Mouse (Mus musculus): ENCODE measurements at regions not wholly inside any gene's neighbourhood (a gene's known extent, or its start where the extent isn't known, plus 50 kb on each side); places are given as distances from the start of the nearest gene placed in this dataset.

DNA sequence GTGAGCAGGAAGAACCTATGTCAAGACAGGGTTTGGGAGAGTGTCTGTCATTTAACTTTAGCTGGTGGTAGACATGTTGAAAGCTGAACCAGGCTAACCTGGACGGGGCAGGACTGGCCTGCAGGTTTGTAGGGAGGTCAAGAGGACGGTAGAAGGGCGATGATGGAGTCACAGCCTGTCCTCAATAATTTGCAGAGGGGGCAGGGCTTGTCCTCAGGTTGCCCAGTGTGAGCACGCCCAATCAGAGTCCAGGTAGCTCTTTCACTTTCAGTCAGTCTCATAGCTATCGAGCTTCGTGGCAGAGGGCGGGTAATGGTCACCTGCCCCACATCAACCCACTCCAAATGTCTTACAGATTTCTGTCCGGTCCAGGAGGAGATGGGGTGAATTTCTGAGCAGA, 85.5 kb upstream of the 1600014C23Rik start:
- DNase-seq, result no peak

DNA sequence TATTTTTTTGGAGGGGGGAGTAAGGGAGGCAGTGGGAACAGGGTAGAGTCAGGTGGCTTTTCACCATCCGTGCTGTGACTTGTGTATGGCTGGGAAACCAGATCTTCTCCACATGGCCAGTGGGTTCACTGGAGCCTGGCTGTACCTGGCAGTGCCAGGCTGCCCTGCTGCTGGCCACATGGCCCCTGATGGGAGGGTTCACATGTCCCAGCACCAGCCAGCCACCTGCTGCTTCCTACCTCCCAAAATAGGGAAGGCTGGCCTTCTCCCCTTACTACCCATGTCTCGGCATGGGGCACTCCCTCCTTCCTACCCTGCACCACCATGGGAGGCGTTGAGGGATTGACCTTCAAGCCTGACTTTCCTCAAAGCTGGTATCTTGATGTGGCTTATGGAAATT, 82.9 kb upstream of the 1600014C23Rik start:
- DNase-seq, result no peak

DNA sequence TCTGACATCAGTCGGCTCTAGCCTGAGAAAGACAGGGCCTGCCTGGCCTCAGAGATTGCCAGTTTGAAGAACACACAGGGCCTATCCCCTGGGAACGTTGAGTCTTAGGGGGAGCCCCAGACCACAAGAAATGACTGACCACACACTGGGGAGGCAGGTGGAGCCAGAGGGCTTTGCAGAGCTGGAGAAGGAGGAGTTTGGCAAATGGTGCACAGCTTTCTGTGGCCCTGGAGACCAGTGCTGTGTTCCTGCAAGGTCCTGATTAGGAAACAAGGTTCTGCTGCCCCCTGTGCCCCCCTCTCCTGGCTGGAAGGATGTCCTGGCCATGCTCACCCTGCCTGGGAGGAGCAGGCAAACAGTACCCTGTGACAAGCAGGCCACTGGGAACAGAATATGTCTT, 82.2 kb upstream of the 1600014C23Rik start:
- no peak for DNase-seq

DNA sequence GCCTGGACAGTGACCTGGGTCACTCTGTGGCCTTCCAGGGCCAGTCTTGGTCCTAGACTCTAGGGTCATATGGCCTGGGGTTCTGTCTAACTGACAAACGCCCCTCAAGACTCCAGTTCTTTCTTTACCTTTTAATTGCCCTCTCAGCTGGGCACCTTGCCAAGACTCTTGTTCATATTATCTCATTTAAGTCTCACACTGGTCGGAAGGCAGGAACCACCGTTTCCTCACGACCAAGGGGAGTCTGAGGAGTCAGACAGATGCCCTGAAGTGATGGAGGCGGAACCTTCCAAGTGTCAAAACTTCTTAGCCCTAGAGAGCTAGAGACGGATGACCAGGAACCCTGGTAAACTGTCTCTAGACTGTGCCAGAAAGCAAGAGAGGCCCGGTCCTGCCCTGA, 81.7 kb upstream of the 1600014C23Rik start:
- DNase-seq, result no peak

DNA sequence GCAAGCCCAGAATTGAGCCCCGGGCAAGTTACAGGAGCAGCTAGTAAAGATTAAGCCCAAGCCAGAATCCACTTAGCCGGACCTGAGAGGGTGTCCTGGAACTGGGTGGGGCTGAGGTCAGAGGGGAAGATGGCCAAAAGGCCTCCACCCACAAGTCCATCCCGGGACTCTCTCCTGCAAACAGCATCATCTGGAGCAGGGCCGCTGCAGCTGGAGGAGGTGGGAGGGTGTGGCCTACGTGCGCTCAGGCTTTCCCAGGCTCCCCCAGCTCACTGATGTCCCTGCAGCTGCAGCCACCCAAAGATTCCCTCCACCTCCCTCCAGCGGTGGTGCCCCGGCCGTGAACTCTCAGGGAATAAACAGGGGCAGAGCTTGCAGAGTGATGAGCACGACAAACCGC, 80.9 kb upstream of the 1600014C23Rik start:
- no peak for DNase-seq

DNA sequence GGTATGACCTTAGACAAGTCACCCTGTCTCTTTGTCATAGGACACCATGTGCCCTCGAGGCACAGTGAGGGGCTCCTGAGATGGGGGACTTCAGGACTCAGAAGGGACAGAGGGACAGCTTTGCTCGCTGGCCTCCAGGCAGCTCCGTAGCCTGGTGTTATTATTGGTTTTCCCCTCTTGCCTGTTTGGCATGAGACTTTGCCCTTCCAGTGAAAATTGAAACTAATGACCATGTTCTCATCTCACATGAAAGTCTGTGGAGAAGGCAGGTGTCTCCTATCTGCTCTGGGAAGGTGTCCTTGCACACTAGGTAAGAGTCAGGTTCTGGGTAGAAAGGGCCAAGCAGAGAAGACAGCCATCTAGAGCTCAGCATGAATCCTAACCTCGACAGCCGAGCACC, 80.3 kb upstream of the 1600014C23Rik start:
- DNase-seq, result no peak

DNA sequence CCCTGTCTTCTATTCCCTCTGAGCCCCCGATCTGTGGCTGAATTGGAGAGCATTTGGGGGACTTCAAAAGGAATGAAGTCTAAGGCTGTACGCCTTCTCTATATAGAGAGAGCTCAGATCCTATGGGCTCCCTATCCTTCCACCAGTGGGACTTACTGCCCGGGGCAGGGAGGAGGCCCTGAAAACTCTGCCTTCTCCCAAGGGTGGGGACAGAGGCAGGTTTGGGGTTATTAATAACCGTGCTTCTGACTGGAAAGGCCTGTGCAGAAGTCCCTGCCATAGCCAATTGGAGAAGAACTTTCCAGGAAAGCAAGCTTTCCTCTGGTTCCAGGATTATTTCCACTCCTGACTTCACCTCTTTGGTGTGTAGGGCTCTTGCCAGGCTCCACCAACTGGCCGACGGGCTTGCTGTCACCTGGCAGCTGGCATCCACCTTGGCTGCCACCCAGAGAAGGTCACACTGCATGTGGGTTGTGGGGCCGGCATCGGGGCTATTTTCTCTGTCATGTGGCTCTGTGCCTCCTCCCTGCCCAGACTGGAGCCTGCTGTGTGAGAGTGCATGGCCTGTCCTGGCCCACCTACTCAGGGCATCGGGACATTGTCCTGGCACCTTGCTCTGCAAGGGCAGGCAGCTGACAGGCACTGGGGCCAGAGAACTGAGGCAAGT, 78.8 kb upstream of the 1600014C23Rik start:
- DNase-seq, result peak; percentile 67 to 74

DNA sequence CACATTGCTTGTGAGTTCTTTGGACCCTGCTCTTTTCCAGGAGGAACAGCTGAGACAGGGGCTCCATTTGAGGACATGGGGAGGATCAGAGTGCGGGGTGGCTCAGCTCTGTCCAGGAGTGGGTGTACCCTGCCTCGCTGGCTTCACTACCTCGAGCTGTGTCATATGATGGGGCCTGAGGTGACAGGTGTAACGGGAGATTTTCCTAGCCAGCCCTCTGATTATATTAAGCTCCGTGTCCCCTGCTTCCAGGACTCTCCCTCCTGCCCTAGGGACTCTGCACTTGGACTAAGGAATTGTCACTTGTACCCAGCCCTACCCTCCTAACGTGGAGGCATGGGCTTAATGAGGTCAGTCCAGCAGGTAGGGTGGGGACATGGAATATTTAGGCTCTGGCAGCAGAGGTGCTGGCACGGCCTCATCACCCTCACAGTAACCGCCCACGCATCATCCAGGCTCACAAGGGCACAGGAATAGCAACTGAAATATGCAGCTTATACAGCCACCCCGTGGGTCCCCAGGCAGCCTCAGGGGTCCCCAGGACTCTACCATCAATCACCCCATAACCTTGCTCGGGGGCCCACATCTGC, 78.1 kb upstream of the 1600014C23Rik start:
- no peak for DNase-seq

DNA sequence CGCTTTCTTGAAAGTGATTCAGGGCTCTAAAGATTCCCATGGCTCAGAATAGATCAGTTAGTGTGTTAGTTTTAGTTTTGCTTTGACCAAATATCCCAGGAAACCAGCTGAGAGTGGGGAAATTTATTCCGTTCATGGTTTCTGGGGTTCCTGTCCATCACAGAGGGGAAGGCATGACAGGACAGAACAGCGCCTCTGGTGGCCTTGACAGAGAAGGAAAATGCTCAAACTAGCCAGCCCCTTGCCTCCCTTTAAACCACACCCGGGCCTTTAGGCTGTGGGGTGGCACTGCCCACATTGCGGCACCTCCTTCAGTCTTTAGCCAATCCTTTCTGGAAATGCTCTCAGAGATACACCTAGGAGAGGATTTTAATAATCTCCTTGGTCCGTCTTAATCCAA, 76.1 kb upstream of the 1600014C23Rik start:
- DNase-seq, result no peak

DNA sequence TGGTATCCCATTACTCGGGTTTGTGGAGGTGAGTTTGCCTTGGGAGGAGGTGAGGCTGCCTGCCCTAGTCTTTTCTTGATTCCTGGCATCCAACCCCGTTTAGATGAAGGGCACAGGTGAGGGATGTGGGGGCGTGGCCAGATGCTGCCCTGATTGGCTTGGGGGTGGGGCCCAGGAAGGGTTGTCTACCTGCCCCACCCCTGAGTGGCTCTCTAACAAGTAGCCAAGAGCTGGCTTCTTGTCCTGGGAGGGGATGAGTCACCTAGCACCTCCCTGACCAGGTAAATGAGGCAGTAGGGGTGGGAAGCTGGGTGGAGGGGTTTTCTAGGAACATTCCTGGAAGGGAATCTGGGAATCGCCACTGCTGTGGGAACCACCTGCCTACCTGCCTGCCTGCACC, 74.7 kb upstream of the 1600014C23Rik start:
- DNase-seq, result no peak

DNA sequence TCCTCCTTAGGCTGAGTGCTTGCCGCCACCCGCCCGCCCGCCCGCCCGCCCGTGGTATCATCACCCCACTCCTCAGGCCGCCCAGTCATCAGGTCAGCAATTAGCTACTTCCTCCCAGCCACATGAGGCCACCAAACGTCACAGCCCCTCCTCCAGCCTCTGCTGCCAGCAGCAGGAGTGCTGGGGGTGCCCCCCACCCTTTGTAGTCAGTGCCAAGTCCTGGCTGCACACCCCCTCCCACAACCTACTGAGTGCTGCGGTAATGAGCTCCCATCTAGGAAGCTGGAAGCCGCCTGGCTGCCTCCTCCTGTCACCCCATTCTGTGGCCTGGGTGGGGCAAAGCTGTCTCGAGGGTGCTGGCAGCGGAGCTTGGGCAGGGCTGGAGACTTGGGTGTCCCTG, 73.8 kb upstream of the 1600014C23Rik start:
- no peak for DNase-seq

DNA sequence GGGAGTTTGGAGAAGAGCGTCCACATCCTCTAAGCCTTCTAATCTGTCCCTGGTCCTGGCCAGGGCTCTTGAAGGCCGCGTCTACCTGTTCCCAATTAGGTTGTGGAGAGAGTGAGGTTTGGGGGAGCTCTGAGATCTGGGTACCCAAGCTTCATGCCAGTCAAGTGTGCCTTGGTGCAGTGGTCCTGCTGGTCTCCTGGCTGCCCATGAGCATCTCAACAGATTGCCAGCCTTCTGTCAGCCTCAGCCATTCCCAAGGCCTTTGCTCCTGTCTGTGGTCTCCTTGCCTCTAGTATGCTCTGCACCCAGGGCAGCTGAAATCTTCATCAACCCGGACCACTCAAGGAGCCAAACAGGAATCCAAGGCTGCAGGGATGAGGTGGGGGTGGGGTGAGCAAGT, 73.2 kb upstream of the 1600014C23Rik start:
- no peak for DNase-seq

DNA sequence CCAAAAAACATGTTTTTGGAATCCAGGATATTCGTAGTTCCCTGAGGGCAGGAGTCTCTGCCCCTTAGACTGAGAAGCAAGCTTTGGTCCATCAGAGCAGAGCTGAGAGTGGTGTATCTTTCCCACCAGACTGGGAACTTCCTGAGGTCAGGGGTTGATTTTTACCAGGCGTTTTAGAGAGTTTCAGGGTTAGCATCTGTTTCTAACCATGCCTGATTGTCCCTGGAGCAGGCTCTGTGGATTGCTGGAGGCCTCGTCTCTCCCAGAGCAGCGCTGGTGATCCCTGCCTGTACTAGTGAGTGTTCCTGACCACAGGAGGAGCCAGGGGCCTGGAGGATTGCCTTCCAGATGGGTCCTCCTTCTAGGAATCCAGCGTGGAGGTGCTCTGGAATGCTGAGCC, 72.8 kb upstream of the 1600014C23Rik start:
- DNase-seq, result no peak

DNA sequence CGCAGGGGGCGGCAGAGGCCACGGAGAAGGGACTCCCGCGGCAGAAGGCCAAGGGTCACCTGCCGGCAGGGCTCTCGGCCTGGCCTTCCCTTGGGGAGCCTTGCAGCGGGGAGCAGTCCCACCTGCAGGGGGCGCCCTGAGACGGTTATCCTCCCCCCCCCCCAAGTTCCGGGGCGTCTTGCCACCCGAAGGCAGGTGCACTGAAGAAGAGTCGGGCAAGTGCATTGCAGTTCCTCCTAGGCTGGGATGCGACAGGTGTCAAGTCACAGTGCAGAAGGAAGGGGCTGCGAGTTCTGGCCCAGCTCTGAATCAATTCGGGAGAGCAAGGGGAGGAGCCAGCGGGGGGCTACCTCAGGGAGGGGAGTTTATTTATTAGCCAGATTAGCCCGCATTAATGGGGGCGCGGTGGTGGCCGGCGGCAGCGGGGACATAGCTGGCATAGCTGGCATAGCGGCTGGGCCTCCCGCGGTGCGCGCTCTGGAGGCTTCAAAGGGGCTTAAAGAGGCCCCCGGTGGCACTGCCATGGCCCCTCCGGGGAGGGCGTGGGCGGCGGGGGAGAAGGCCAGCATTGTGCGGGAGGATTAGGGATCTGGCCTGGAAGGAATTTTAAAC, 71.9 kb upstream of the 1600014C23Rik start:
- DNase-seq, result peak in 1 of 2 experiments; percentile 32

DNA sequence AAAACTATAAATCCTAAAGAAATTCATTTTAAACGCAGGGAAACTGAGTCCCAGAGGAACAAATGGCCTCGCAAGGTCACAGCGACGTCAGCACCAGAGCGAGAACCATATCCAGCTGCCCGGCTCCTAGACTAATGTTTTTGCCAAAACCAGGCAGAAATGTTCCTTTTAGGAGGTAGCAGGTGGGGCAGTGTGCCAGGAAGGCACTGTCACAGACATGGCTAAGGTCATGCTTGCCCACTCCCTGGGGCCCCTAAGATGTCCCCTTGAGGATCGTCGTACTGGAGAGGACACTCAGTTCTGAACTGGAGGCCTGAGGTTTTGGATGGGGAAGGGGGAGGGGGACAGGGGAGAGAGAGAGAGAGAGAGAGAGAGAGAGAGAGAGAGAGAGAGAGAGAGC, 69.7 kb upstream of the 1600014C23Rik start:
- no peak for DNase-seq

DNA sequence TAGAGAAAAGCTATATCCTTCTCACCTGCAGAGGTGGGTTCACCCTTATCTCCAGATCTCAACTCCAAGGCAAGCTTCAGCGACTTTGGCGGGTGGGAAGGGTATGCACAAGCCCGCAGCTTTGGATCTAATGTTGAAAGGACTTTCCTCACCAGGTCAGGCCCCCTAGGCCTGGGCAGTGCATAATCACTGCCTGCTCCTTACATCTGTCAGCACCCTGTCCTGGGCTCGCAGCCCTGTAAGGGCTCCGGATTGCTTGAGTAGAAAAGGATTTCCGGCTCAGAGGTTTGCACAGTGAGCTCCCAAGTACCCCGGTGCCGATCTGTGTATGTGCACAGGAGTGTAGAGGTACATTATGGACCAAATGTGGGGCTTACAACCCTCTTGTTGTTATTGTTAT, 68.8 kb upstream of the 1600014C23Rik start:
- no peak for DNase-seq

DNA sequence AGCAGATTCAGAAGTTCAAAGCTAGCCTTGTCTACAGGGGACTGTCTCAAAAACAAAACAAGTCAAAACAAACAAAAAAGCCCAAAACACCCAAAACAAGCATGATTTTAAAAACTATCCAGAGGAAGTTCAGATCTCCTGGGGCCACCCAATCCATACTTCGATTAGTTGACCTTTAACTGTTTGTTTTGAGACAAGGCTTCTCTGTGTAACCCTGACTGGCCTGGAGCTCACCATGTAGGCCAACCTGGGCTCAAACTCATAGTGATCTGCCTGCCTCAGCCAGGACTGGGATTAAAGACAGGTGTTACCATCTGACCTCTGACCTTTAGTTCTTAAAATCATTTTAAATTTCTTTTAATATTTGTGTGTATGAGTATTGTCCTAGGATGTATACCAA, 66.1 kb upstream of the 1600014C23Rik start:
- no peak for DNase-seq

DNA sequence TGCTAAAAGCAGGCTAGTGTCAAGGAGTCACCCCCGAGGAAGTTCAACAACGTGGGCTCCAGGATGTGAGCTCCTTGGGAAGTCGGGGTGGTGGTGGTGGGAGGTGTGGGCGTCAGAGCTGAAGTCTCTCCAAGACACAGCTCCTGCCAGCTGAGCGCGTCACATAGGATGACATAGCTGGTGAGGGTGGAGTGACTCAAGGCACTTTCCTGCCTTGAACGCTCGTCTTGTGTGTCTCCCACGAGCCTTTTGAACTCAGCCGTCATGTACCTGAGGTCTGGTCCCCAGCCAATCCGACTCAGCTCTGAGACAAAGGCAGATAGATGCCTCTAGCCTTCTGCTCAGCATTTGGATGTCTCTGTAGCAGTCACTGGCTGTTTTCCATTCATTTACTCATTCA, 65.4 kb upstream of the 1600014C23Rik start:
- no peak for DNase-seq

DNA sequence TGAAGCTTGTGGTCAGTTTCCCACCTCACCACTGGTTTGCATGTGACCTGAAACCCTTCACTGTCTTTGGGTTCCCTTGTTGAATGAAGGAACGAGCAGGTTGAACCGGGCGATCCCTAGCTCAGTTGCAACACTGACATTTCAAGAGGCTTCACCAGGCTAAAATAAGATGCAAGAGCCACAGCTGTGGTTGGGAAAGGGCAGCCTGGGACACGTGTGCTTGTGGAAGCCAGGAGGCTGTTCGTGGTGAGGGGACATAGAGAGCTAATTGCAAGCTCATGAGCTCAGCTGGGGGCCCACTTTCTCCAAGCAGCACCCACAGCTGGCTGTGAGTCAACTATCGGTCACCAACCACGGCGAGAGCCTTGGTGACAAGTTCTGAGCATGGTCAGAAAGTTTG, 64.8 kb upstream of the 1600014C23Rik start:
- no peak for DNase-seq

DNA sequence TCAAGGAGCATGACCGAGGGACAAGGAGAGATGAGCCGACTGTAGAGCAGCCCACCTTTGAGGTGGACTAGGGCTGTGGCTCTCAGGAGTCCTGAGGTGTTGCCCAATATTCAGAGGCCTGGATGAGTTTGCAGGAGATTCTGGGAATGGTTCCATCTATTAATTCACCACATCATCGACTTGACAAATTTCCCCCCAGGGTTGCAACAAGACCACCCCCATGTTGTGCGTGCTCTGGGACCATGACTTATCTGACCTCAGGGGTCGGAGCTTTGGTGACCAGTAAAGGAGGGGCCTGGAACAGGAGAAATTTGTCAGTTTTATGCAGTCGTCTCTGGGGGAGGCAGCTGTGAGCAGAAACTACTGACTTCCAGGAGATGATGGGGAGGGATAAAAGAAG, 63.5 kb upstream of the 1600014C23Rik start:
- DNase-seq, result no peak

DNA sequence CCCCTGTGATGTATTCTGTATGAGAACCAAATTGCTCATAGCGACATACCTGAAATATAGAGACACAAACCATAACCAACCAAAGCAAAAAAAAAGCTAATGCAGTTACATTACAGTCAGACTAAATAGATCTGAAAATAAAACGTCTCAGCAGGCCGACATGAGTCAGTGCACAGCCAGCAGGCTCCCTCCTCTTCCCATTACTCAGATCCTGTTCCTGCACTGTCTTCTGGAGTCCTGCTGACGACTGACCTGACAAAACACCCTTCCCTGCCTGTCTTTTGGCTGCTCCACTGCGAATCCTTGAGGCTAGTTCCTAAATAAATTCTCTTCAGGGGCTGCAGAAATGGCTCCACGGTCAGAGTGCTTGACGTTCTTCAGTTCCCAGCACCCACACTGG, 61.3 kb upstream of the 1600014C23Rik start:
- no peak for DNase-seq

DNA sequence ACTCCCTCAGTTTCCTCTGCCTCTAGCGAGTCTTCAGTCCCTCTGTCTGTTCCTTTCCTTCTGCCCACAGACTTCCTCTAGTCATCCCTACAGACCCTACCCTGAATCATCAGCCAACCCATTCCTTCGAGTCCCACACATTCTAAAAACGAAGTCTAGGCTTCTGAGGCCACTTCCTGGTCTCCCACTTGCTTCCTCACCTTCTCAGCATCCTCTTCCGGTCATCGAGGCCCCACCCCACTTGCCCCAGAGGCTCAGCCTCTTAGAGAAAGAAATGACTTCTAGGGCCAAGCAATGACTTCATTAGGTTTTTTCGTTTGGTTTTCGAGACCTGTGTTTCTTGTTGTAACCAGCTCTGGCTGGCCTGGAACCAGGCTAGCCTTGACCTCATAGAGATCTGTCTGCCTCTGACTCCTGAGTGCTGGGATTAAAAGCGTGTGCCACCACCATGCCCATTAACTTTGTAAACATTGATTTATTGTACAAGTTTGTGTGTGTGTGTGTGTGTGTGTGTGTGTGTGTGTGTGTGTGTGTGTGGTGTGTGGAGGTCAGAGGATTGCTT, 57.4 kb upstream of the 1600014C23Rik start:
- DNase-seq, result no peak

DNA sequence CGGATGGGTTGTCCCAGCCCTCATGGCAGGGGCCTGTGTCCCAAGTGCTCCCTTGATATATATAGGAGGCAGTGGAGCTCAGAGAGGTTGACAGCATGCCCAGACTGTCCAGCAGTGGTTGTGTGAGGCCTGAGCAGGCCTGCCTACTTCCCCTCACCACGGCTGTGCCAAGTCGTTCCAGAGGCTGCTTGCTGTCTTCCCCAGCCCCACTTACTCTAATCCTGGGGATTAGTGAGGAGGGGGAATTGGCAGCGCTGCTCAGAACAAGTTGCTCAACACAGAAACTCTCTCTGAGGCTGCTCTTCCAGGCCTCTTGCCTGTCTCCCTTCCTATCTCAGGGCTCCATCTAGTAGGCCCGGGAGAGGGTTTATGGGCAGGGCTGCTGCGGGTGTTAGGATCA, 56.1 kb upstream of the 1600014C23Rik start:
- DNase-seq, result no peak

DNA sequence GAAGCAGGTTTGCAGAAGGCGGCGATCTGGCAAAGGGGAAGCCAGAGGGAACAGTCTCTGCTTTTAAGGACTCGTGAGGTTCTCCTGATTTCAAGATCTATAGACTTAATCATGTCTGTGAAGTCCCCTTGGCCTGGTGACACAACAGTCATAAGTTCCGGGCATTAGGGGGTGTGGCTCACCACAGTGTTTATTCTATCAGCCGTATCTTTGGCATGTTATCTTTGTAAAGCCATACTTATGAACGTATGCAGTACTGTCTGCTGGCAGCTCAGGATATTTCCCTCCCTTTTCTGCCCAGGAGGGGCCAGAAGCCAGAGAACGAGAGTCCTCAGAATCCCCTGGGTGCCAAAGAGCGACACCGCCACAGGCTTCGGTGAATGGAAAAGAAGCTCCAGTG, 51.3 kb upstream of the 1600014C23Rik start:
- DNase-seq, result no peak
